Mouse (Mus musculus) kidney, postnatal 14 days (tissue): Measurements from ENCODE around the gene Rybp.

Experiments
- DNase-seq: peaks from one replicate; pipeline ENCODE4 v3.0.0; 2022; ENCODE audit warnings: mixed read lengths

Rybp gene

GRCm38 (mm10) chr6:100286573-100287333 lies 532 bp downstream of the Rybp start:
- DNase-seq, result peak; percentile 88

DNA sequence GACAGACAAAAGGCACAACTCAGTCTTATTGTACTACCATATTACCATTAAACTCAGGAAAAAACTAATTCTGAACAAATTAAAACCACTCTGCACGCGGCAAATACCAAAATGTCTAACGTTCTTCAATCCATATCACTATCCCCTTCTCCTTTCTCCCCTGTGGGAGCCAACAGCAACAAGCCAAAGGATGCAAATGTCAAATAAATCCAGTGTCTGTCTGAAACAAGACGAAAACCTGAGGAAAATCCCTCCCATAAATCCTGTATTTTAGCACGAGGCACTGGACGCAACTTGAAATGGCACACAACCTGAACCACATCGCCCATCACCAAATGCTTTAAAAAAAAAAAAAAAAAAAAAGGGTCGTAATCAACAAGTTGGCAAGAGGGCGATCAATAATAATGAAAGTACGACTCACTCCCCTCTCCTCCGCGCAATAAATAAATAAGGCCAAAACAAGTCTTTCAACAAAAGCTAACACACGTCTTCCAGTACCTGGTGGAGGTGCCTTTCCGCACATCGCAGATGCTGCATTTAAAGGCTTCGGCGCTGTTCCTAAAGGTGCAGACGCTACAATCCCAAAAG lies 1.2 kb downstream of the Rybp start:
- no peak for DNase-seq

GRCm38 (mm10) chr6:100278841-100279240 lies 8.4 kb downstream of the Rybp start:
- DNase-seq, result no peak

- DNase-seq, result no peak
Measured at GRCm38 (mm10) chr6:100276344-100276743, 10.9 kb downstream of the Rybp start.

DNA sequence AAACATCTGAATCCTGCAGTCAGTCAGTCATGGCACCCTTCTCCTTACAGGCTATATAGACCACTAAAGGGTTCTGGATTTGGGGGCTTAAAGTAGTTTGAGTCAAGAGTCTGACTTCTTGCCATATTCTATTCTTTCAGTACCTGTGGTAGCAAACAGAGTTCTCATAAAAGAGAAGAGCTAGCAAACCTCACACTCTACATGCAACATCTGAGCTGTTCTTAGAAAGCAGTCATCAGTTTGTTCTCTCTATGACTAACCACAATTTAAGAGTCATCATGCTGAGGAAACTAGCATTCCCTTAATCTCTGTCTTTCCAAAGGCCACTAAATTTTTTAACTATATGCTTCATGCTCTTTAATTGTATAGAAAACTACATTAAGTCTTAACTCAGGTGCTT lies 11.6 kb downstream of the Rybp start:
- no peak for DNase-seq

DNA sequence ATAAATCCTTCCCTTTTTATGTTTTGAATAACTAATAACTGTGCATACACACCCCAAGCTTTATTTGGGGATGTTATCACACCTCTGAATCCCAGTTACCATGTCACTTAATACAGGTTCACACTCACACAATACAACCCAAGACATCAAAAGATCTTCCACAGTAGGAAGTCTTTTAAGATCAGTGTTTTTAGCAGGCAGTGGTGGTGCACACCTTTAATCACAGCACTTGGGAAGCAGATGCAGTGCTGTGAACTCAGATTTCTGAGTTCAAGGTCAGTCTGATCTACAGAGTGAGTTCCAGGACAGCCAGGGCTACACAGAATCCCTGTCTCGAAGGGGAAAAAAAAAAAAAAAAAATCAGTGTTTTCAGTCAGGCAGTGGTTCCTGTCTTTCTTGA lies 13.7 kb downstream of the Rybp start:
- no peak for DNase-seq

GRCm38 (mm10) chr6:100271992-100272391 lies 15.3 kb downstream of the Rybp start:
- DNase-seq, result no peak

- DNase-seq, result no peak
Measured at GRCm38 (mm10) chr6:100270765-100271164, 16.5 kb downstream of the Rybp start.

DNA sequence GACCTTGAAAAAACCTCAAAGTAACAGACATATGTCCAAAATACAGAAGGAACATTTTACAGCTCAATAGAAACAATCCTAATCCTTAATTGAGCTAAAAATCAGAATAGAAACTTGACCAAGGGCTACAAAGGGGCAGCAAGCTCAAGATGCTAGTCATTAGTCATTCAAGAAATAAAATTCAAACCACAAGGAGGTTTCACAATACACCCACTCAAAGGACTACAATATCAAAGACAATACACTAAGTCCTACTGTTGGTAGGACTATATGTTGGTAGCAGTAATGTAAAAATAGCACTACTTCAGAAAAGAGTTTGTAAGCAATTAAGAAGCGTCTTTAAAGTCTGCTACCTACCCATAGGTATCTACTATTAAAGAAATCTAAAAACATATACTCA lies 27.7 kb downstream of the Rybp start:
- no peak for DNase-seq

DNA sequence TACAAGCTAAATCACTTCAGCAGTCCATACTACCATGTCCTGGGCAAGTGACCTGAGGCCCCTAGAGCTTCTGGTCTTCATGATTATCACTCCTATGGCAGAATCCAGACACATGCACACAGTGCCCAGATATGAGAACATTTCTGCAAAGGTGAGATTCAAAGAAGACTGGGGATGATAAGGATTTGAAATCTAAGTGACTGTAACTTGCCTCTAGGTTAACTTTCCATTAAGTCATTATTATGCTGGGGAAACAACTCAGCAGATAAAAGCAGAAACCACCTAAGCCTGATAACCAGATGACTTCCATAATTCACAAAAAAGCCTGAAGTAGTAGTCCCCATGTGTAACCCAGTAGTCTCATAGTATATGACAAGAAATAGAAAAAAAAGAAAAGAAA lies 29.0 kb downstream of the Rybp start:
- DNase-seq, result no peak

DNA sequence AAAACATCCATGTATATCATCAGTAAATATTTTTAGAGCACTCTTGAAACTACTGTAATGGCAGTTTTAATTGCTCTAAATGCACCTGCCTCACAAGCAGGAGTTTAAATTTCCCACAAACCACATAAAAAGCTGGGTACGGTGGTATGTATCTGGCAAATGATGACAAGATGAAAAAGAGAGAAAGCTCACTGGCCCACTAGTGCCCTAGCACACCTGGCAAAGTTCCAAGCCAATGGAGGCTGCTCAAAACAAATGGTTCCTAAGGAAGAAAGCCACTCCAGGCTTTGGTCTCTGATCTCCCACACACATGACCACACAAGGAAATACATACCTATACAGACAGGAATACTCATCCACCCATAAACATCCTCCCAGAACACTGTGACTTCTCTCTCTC lies 31.9 kb downstream of the Rybp start:
- DNase-seq, result peak; percentile 10

- DNase-seq, result no peak
Measured at GRCm38 (mm10) chr6:100254671-100255070, 32.6 kb downstream of the Rybp start.

GRCm38 (mm10) chr6:100244474-100244873 lies 42.8 kb downstream of the Rybp start:
- DNase-seq, result no peak

DNA sequence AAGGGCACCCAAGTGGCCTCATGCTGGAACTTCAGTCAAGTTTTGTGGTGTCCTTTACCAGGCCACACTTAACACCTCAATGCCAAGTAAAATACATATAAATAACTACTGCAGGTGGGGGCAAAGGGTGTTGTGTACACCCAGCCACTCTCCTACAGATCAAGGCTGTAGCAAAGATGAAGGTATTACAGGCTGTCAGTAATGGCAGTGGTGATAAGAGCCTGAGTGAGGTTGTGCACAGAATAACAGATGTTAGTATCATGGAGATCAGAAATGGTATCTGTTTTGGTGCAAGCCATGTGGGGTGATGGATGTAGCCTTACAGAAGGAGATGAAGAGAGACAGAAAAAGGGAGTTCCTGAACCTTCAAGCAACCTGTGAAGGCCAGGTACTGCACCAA lies 52.2 kb downstream of the Rybp start:
- DNase-seq, result no peak

DNA sequence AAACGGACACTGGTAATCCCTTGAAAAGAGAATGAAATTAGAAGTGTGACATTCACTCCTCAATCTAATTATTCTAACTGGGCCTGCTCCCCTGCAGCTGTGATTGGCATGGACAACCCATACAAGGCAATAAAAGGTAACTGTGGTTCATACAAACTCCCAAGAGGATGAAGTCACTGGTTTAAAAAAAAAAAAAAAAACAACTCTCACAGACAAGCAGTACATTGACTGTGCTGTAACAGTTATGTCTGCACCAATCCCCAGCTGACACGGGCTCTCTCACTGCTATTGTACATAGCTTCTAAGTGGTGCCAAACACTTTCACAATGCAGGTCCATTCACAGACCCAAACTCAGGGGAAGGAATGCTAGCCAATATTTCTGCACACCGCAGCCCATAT lies 53.8 kb downstream of the Rybp start:
- DNase-seq, result no peak

- DNase-seq, result no peak
Measured at GRCm38 (mm10) chr6:100233061-100233460, 54.2 kb downstream of the Rybp start.

DNA sequence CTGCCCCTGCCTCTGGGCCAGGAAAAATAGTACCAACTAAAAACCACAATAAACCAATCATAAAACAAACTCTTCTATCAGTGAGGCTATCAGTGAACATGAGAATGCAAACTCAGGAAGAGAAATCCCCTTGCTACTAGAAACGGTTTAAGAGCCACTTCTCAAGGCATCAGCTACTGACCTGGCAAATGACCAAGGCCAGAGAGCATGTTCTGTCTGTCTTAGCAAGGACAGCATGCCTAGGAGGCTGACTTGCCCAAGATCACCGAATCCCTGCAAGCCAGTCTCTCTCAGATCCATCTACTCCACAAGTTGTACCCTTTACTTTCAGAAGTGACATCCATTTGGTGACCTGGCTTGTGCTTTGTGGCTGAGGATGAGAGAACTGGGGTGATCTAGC lies 61.1 kb downstream of the Rybp start:
- no peak for DNase-seq

DNA sequence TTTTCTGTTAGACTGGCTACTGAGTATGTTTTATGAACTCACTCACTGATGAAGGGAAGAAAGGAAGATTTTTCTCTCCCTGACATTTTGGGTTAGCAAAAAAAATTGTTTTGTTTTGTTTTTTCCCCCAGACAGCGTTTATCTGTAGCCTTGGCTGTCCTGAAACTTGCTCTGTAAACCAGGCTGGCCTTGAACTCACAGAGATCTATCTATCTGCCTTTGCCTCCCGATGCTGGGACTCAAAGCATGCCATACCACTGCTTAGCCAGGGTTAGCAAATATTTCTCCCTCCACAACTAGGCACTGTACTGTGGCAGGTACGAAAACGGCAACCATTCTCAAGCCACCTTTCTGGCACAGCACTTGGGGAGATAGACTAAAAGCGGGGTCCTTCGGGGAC lies 63.4 kb downstream of the Rybp start:
- no peak for DNase-seq

GRCm38 (mm10) chr6:100223435-100223834 lies 63.9 kb downstream of the Rybp start:
- no peak for DNase-seq

- DNase-seq, result no peak
Measured at GRCm38 (mm10) chr6:100222927-100223326, 64.4 kb downstream of the Rybp start.

GRCm38 (mm10) chr6:100221803-100222202 lies 65.5 kb downstream of the Rybp start:
- no peak for DNase-seq

DNA sequence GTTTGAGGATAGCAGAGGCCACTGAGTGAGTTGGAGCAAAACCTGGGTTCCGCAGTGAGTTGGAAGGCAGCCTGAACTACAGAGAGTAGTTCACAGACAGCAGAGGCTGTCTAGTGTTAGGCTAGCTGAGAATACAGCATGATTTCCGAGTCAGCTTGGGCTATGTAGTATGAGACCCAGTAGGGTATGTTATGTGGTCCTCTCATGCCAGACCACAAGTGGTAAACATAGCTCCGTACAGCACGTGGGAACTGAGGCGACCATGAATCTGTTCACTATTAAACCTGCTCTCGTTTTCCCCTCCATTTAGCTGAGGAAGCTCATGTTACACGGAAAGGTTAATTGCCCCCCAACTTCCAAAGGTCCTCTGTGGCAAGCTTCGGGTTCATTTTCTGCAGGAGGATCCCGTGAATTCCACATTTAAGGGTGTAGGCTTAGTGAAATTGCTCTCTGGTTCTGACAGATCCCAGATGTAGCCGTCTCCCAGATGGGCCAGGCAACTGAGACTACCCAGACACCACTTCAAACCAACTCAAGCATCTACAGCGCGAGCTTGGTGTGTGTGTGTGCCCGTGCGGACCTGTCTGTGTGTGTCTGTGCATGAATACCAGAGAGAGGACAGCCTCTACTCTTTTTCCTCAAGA lies 66.2 kb downstream of the Rybp start:
- no peak for DNase-seq

- no peak for DNase-seq
Measured at GRCm38 (mm10) chr6:100219971-100220370, 67.3 kb downstream of the Rybp start.
